Mouse (Mus musculus): ENCODE data around the gene Zfy1. TPM values are rescaled to one million over a fixed set of nuclear protein-coding genes. Genes with fewer than 3 reads are reported as not detected.
"Not testable (repeated sequence)": the region's sequence is repeated elsewhere in the genome, so short reads cannot be mapped to it uniquely, and the experiment has no call there.

Zfy1 gene
- polyA plus RNA-seq (2016; fragmentation: Nextera tagmentation; extraction: Ambion mirVana) = not detected in 2 replicates

DNA sequence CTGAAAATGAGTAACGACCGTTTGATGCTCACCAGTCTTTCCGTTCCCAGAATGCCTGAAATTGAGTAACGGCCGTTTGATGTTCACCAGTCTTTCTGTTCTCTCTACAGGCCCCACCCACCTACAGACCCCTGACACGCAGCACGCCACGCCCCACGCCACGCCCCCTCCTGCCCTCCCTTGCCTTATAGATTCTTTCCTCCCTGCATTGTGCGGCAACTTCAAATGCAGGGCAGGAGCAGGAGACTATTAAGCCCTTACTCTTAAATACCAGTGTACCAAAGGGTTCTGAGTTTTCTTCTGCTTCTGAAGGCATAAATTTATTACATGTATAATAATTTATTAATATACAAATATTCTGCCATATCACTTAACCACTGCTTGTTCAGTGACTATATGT is at the start of gene Zfy1:
Gene Zfy1, minus strand, starts transcription at position 101 of the 400 bp plus-strand sequence.
- H3K4me3 ChIP-seq; H3K36me3 ChIP-seq; H3K27me3 ChIP-seq (ENCODE audit: insufficient read depth, poor library complexity, severe bottlenecking); H3K4me1 ChIP-seq (replicated peaks); H3K9me3 ChIP-seq; H3K27ac ChIP-seq; DNase-seq (ENCODE audit: low spot score): not testable (repeated sequence)
- no CpG with 5 or more reads among the region's 11 CpGs for WGBS

DNA sequence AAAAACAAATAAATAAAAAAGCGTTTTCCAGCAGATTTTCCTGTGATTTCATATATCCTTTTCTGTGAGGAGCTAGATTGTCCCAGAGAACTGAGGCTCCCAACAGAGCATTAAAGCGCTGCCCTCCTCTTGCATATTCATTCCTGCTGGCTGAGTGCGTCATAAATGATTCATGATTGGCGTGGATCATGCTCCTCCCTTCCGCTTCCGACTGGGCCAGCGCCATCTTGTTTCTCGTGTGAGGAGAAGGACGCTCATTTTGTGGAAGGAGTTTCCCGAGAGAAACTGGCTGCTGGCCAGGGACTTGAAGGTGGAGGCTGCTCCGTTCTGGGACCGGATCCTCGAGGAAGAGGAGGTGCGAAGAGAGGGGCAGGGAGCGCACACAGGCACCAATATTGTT is 21.2 kb upstream of the Zfy1 start, which contains the start of gene Uba1y:
Gene Uba1y, plus strand, starts transcription at position 254 of the 400 bp plus-strand sequence.
- Histone ChIP-seq H3K9me3 (no peaks in the 10 kb centered on the region), H3K27ac (no peak within 1 kb of the TSS), H3K4me3 (no peak within 1 kb of the TSS), H3K27me3 (ENCODE audit: insufficient read depth, poor library complexity, severe bottlenecking) (no peaks in the 10 kb centered on the region), H3K4me1 (replicated peaks) (no peaks in the 10 kb centered on the region), H3K36me3 (no peaks in the 10 kb centered on the region)
- no peak for DNase-seq (ENCODE audit: low spot score)
- WGBS = 89% methylated on average over 13 of the region's 15 CpGs

DNA sequence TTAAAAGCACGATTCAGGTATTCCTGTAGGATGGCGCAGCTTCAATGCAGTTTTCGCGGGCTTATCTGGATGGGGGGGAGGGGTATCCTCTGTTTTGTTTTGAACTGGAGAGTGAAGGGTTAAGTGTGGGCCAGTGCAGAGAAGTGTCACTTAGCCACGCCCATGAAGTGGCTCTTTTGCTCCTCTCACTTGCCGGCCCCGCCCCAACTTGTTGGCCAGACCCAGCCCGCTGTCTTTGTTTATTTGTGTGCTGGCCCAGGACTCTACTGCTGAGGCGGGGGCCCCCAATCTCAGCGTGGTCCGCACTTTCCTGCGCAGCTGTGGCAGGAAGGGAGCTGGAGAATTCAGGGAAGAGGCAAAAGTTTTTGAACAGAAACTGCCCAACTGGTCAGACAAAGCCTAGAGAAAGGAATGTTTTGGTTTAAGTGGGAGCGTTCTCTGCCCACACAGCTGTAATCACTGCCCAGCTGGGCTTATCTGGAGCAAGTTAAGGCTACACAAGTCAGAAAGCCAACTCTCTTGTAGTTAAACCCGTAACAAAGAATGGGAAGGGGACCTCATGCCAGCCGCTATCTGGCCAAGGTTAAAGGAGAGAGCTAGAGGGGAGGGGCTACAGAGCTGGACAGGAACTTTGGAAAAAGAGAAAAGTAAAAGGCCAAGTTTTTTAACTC is 11.9 kb upstream of the Zfy1 start:
- Histone ChIP-seq H3K27me3 (ENCODE audit: insufficient read depth, poor library complexity, severe bottlenecking) (no peaks in the 10 kb centered on the region), H3K9me3 (no peaks in the 10 kb centered on the region), H3K4me1 (replicated peaks) (no peaks in the 10 kb centered on the region), H3K27ac (peak overlapping the region; percentile 77), H3K36me3 (no peaks in the 10 kb centered on the region), H3K4me3 (peak overlapping the region; percentile 33)
- peak; percentile 69 for DNase-seq (ENCODE audit: low spot score)
- 0% methylated on average over 15 of the region's 15 CpGs for WGBS

Other genes starting within 250 kb of the Zfy1 start
- gene Uba1y, start 21.2 kb upstream of the Zfy1 start, polyA plus RNA-seq (2016; fragmentation: Nextera tagmentation; extraction: Ambion mirVana) = not detected in 2 replicates
- 8.9 and 13.7 TPM in 2 replicates for gene Kdm5d, start 100.4 kb upstream of the Zfy1 start, polyA plus RNA-seq (2016; fragmentation: Nextera tagmentation; extraction: Ambion mirVana)
- 24.6 and 32.2 TPM in 2 replicates for gene Eif2s3y, start 213.1 kb upstream of the Zfy1 start, polyA plus RNA-seq (2016; fragmentation: Nextera tagmentation; extraction: Ambion mirVana)